24 mouse cellular contexts compared by ENCODE assay signal in the genomic region with DNA sequence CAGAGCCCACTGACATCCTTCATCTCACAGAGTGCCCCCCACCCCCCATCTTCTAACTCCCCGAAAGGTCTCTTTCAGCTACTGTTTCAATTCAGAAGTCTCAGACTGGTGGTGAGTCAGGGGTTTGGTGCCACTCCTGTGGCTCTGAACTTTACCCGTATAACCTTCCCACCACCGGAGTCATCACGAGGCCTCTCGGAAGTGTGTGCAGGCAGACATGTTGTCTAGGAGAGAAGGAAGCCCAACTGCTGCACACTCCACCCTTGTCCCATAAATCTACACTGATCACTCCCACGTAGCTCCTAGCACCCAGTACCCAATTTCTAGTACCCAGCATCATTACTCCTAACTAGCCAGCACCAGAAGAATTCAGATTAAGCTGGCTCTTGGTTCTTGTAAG. TPM values are rescaled to one million over a fixed set of nuclear protein-coding genes. Genes with fewer than 3 reads are reported as not detected.
DNase-seq lines count a peak whose midpoint lies in the region; ATAC-seq and TF ChIP-seq lines count a peak whose summit lies in the region.
"Had no signal": no experiment of that assay in that cellular context is flagged by ENCODE, and none has a peak within 500 bp of the region (broad histone marks: within the 10 kb centered on the region; RNA-seq: fewer than 3 reads in every experiment).

No protein-coding gene starts in this region.

- peak; percentile 19 for DNase-seq in layer of hippocampus, adult 9-11 months
- DNase-seq in layer of hippocampus, postnatal 25 days (ENCODE audit: extremely low spot score in 1 of 2, low spot score in 1 of 2) = no peak
- no peak for DNase-seq in adrenal gland, adult 18-20 months (ENCODE audit: low spot score in 2 of 2)
- DNase-seq: adrenal gland, adult 8-10 months; adrenal gland, postnatal 36 days; cerebellum, adult 2 months; cerebellum, postnatal 10 days; gastrocnemius, postnatal 36 days; heart, adult 11 months; heart, postnatal 14 days had no signal

- no peak overlapping the region for H3K27ac ChIP-seq in intestine, embryonic 15.5 days
- H3K27ac ChIP-seq in intestine, postnatal 0 days (ENCODE audit: low read depth, low read length) = no peak overlapping the region
- no peak overlapping the region for H3K27ac ChIP-seq in intestine, embryonic 16.5 days (ENCODE audit: low read length)
- H3K27ac ChIP-seq in limb, embryonic 13.5 days = no peak overlapping the region; the same call in 1 of the 2 replicates
- H3K27ac ChIP-seq: forebrain, embryonic 13.5 days; heart, embryonic 15.5 days; hindbrain, embryonic 13.5 days had no signal

- H3K27me3 ChIP-seq in intestine, embryonic 15.5 days (replicated peaks) = no peaks in the 10 kb centered on the region
- no peaks in the 10 kb centered on the region for H3K27me3 ChIP-seq in intestine, postnatal 0 days (replicated peaks; ENCODE audit: control insufficient read depth, insufficient read depth, low read length)
- no peaks in the 10 kb centered on the region for H3K27me3 ChIP-seq in intestine, embryonic 16.5 days (replicated peaks; ENCODE audit: control insufficient read depth, insufficient read depth, low read length)
- peaks cover 4% of the 10 kb centered on the region for H3K27me3 ChIP-seq in limb, embryonic 13.5 days
- H3K27me3 ChIP-seq: forebrain, embryonic 13.5 days; heart, embryonic 15.5 days; hindbrain, embryonic 13.5 days; Patski had no signal

- 62% methylated on average over 6 of the region's 6 CpGs for WGBS in intestine, embryonic 15.5 days
- WGBS in intestine, postnatal 0 days = 67% methylated on average over 6 of the region's 6 CpGs
- 70% methylated on average over 6 of the region's 6 CpGs for WGBS in intestine, embryonic 16.5 days
- 40% methylated on average over 6 of the region's 6 CpGs for WGBS in limb, embryonic 13.5 days

- no peak overlapping the region for H3K9ac ChIP-seq in intestine, embryonic 15.5 days
- H3K9ac ChIP-seq in intestine, postnatal 0 days (ENCODE audit: low read depth, low read length) = no peak overlapping the region
- no peak overlapping the region for H3K9ac ChIP-seq in intestine, embryonic 16.5 days (ENCODE audit: low read depth, low read length)
- no peak overlapping the region for H3K9ac ChIP-seq in limb, embryonic 13.5 days
- H3K9ac ChIP-seq: forebrain, embryonic 13.5 days; forebrain, postnatal 0 days; heart, embryonic 15.5 days; hindbrain, embryonic 13.5 days had no signal

- TF ChIP-seq CTCF in intestine, postnatal 0 days (IDR thresholded peaks at IDR 0.05; ENCODE audit: low read depth) = no peak

- H3K36me3 ChIP-seq in intestine, embryonic 15.5 days = no peaks in the 10 kb centered on the region
- H3K36me3 ChIP-seq in intestine, postnatal 0 days (ENCODE audit: control insufficient read depth, insufficient read depth) = no peaks in the 10 kb centered on the region
- H3K36me3 ChIP-seq in intestine, embryonic 16.5 days (ENCODE audit: control insufficient read depth, insufficient read depth, low read length) = no peaks in the 10 kb centered on the region
- 0 out of 2 replicates have a peak, but pooled peaks cover 13% of the 10 kb centered on the region for H3K36me3 ChIP-seq in limb, embryonic 13.5 days
- H3K36me3 ChIP-seq: heart, embryonic 15.5 days; hindbrain, embryonic 13.5 days had no signal

- H3K4me2 ChIP-seq in intestine, embryonic 15.5 days (replicated peaks) = no peak overlapping the region
- H3K4me2 ChIP-seq in intestine, postnatal 0 days (replicated peaks; ENCODE audit: low read depth) = no peak overlapping the region
- no peak overlapping the region for H3K4me2 ChIP-seq in intestine, embryonic 16.5 days (ENCODE audit: low read depth, low read length)
- 0 out of 2 replicates have a peak overlapping the region, but pooled peaks have one; percentile 1 for H3K4me2 ChIP-seq in limb, embryonic 13.5 days (replicated peaks)
- H3K4me2 ChIP-seq: forebrain, embryonic 13.5 days; heart, embryonic 11.5 days; heart, embryonic 15.5 days; hindbrain, embryonic 13.5 days had no signal

- no peak overlapping the region for H3K4me3 ChIP-seq in intestine, embryonic 15.5 days (replicated peaks)
- no peak overlapping the region for H3K4me3 ChIP-seq in intestine, postnatal 0 days (ENCODE audit: low read depth, low read length)
- H3K4me3 ChIP-seq in intestine, embryonic 16.5 days (ENCODE audit: low read length) = no peak overlapping the region
- H3K4me3 ChIP-seq in limb, embryonic 13.5 days = no peak overlapping the region
- H3K4me3 ChIP-seq: embryonic facial prominence, embryonic 10.5 days; forebrain, embryonic 13.5 days; heart, embryonic 15.5 days; hindbrain, embryonic 13.5 days had no signal

- peaks cover 2% of the 10 kb centered on the region for H3K4me1 ChIP-seq in intestine, embryonic 15.5 days (replicated peaks)
- H3K4me1 ChIP-seq in intestine, postnatal 0 days (replicated peaks; ENCODE audit: control insufficient read depth, insufficient read depth, low read length) = no peaks in the 10 kb centered on the region
- H3K4me1 ChIP-seq in intestine, embryonic 16.5 days (ENCODE audit: control insufficient read depth, insufficient read depth, low read length) = peaks cover 14% of the 10 kb centered on the region
- H3K4me1 ChIP-seq in limb, embryonic 13.5 days = peaks cover 41% of the 10 kb centered on the region
- H3K4me1 ChIP-seq: forebrain, embryonic 13.5 days had no signal

- no peaks in the 10 kb centered on the region for H3K9me3 ChIP-seq in intestine, embryonic 15.5 days
- H3K9me3 ChIP-seq in intestine, postnatal 0 days (ENCODE audit: control insufficient read depth) = no peaks in the 10 kb centered on the region
- H3K9me3 ChIP-seq in intestine, embryonic 16.5 days (ENCODE audit: control insufficient read depth, low read length) = no peaks in the 10 kb centered on the region
- H3K9me3 ChIP-seq in limb, embryonic 13.5 days = 0 out of 2 replicates have a peak, but pooled peaks cover 4% of the 10 kb centered on the region
- H3K9me3 ChIP-seq: forebrain, embryonic 13.5 days; heart, embryonic 15.5 days had no signal

- ATAC-seq in intestine, embryonic 15.5 days = peak; percentile 65
- ATAC-seq in intestine, postnatal 0 days = no peak
- ATAC-seq in intestine, embryonic 16.5 days = peak; percentile 46; the same call in 1 of the 2 replicates
- no peak for ATAC-seq in limb, embryonic 13.5 days (ENCODE audit: low FRiP score, low read depth)
- ATAC-seq: activated CD4-positive, CD25-positive, alpha-beta regulatory T cell, adult 4 months; forebrain, embryonic 13.5 days; Patski had no signal

RNA-seq across cellular contexts. Expression of gene Twist2, which starts 38.3 kb away (rescaled TPM):
- polyA plus RNA-seq in intestine, embryonic 15.5 days (2015; fragmentation: Nextera tagmentation; extraction: Ambion mirVana) = 4.8 and 5.8 TPM in 2 replicates
- 2.5 and 2.7 TPM in 2 replicates for polyA plus RNA-seq in intestine, postnatal 0 days (2015; fragmentation: Nextera tagmentation; extraction: Ambion mirVana)
- total RNA-seq in layer of hippocampus, postnatal 25 days (2021) = 1 to 10 TPM; 1.3 to 1.5 TPM
- 5.0 and 5.1 TPM in 2 replicates for polyA plus RNA-seq in intestine, embryonic 16.5 days (2015; fragmentation: Nextera tagmentation; extraction: Ambion mirVana)
- 59.2 and 63.3 TPM in 2 replicates for polyA plus RNA-seq in limb, embryonic 13.5 days (2015; fragmentation: Nextera tagmentation; extraction: Ambion mirVana)
- 1 to 10 TPM; 1.7 to 4.0 TPM for total RNA-seq in adrenal gland, adult 18-20 months (2021)
- total RNA-seq: CH12.LX; hematopoietic stem cell, adult 5-6 weeks had no signal
- polyA plus RNA-seq: activated CD4-positive, CD25-positive, alpha-beta regulatory T cell, adult 4 months had no signal

Comparison
In these comparisons a context has a peak if more than half of its experiments do, and no peak if none do; other contexts are left out.
1. ATAC-seq: peak in intestine, embryonic 15.5 days (single experiment) and intestine, embryonic 16.5 days (single experiment); none in intestine, postnatal 0 days (single experiment) and limb, embryonic 13.5 days (single experiment).